Mouse (Mus musculus): Measurements from ENCODE around the gene Urb1. TPM values are rescaled to one million over a fixed set of nuclear protein-coding genes. Genes with fewer than 3 reads are reported as not detected.

Gene Urb1
- polyA plus RNA-seq (2015; fragmentation: Nextera tagmentation; extraction: Ambion mirVana) = 6.9 and 8.1 TPM in 2 replicates

- Histone ChIP-seq H3K27me3 (ENCODE audit: control insufficient read depth, insufficient read depth, low read depth, low read length) (no peaks in the 10 kb centered on the region), H3K4me1 (replicated peaks; ENCODE audit: control insufficient read depth, insufficient read depth, low read length) (peaks cover 7% of the 10 kb centered on the region), H3K4me2 (ENCODE audit: low read depth, low read length) (peak within 1 kb of the TSS; percentile 68), H3K4me3 (ENCODE audit: low read length) (peak within 1 kb of the TSS; percentile 73), H3K9me3 (ENCODE audit: control insufficient read depth, low read length) (no peaks in the 10 kb centered on the region), H3K27ac (ENCODE audit: low read length) (peak within 1 kb of the TSS; percentile 69), H3K9ac (ENCODE audit: low read length) (peak within 1 kb of the TSS; percentile 63), H3K36me3 (ENCODE audit: control insufficient read depth, insufficient read depth, low read length) (no peaks in the 10 kb centered on the region; the same call in 1 of the 2 replicates)
- ATAC-seq (ENCODE audit: low read depth) = peak; percentile 97
- WGBS = under 1% methylated on average over 47 of the region's 47 CpGs
These were observed at the start of gene Urb1 for GRCm38 (mm10) chr16:90809975-90810715. TSS of gene Urb1 (minus strand) at chr16:90810413.

GRCm38 (mm10) chr16:90858206-90858605, 48.0 kb upstream of the Urb1 start:
- Histone ChIP-seq H3K4me3 (ENCODE audit: low read length) (no peak overlapping the region), H3K4me2 (ENCODE audit: low read depth, low read length) (no peak overlapping the region), H3K27ac (ENCODE audit: low read length) (no peak overlapping the region), H3K36me3 (ENCODE audit: control insufficient read depth, insufficient read depth, low read length) (no peaks in the 10 kb centered on the region), H3K9ac (ENCODE audit: low read length) (no peak overlapping the region), H3K27me3 (ENCODE audit: control insufficient read depth, insufficient read depth, low read depth, low read length) (no peaks in the 10 kb centered on the region), H3K9me3 (ENCODE audit: control insufficient read depth, low read length) (no peaks in the 10 kb centered on the region), H3K4me1 (replicated peaks; ENCODE audit: control insufficient read depth, insufficient read depth, low read length) (no peaks in the 10 kb centered on the region)
- ATAC-seq (ENCODE audit: low read depth) = no peak
- WGBS = 68% methylated on average over 4 of the region's 4 CpGs

GRCm38 (mm10) chr16:90856552-90857200, 46.5 kb upstream of the Urb1 start:
- Histone ChIP-seq H3K4me3 (ENCODE audit: low read length) (no peak overlapping the region), H3K27ac (ENCODE audit: low read length) (no peak overlapping the region), H3K4me2 (ENCODE audit: low read depth, low read length) (no peak overlapping the region), H3K9me3 (ENCODE audit: control insufficient read depth, low read length) (no peaks in the 10 kb centered on the region), H3K9ac (ENCODE audit: low read length) (no peak overlapping the region), H3K27me3 (ENCODE audit: control insufficient read depth, insufficient read depth, low read depth, low read length) (no peaks in the 10 kb centered on the region), H3K36me3 (ENCODE audit: control insufficient read depth, insufficient read depth, low read length) (no peaks in the 10 kb centered on the region), H3K4me1 (replicated peaks; ENCODE audit: control insufficient read depth, insufficient read depth, low read length) (no peaks in the 10 kb centered on the region)
- peak; percentile 26; the same call in 1 of the 2 replicates for ATAC-seq (ENCODE audit: low read depth)
- WGBS = 61% methylated on average over 6 of the region's 6 CpGs

DNA sequence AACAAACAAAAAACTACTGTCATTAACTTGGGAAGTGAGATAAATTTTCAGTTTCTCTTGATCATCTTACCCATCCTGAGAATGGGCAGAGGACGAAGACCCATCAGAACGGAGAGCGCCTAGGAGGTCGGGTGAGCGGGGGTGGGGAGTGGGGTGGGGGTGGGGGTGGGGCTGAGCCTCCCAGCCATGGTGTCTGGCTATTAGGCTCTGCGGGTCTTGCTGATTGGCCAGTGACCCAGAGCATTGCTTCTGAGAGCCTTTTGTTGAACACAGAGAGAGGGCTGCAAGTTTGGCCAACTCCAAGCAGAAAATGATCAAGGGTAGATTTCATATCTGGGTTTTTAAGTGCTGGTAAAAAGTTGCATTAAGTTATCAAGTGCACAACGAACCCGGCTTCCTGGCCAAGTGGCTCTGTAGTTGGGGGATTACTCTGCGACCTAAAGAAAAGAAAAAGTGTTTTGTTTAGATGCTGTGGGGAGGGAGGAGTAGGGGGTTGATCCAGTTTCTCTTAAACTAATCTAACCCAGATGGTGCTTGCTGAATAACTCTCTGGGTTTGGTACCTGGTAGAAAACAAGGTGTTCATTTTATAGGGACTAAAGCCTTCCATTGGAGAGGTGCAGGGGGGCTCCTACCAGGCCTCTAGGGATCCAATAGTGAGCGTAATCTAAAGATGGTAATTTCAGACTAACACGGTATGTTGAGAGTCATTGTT, 41.6 kb upstream of the Urb1 start:
- ATAC-seq (ENCODE audit: low read depth) = no peak
- Histone ChIP-seq H3K27me3 (ENCODE audit: control insufficient read depth, insufficient read depth, low read depth, low read length) (no peaks in the 10 kb centered on the region), H3K4me2 (ENCODE audit: low read depth, low read length) (no peak overlapping the region), H3K9ac (ENCODE audit: low read length) (no peak overlapping the region), H3K9me3 (ENCODE audit: control insufficient read depth, low read length) (no peaks in the 10 kb centered on the region), H3K36me3 (ENCODE audit: control insufficient read depth, insufficient read depth, low read length) (no peaks in the 10 kb centered on the region), H3K4me3 (ENCODE audit: low read length) (no peak overlapping the region), H3K27ac (ENCODE audit: low read length) (no peak overlapping the region), H3K4me1 (replicated peaks; ENCODE audit: control insufficient read depth, insufficient read depth, low read length) (no peaks in the 10 kb centered on the region)
- WGBS = 62% methylated on average over 11 of the region's 11 CpGs

DNA sequence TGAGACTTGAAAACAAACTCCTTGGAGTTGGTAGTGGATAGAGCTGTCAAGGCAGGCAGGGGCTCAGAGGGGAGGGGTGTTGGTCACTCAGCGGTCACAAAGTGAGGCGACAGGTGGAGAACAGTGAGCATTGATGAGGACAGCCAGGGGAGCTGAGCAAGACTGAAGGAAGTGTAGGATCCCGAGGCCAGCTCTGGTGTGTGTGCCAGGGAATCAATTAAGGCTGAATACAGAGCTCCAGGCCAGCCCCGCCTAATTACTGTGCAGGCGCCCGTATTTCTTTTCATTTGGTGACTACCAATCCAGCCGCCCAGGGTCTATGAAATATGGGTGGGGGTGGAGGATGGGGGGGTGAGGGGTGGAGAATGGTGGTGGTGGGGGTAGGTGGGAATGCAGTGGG, 40.7 kb upstream of the Urb1 start:
- WGBS = 80% methylated on average over 7 of the region's 7 CpGs
- Histone ChIP-seq H3K4me2 (ENCODE audit: low read depth, low read length) (no peak overlapping the region), H3K27me3 (ENCODE audit: control insufficient read depth, insufficient read depth, low read depth, low read length) (no peaks in the 10 kb centered on the region), H3K27ac (ENCODE audit: low read length) (no peak overlapping the region), H3K4me3 (ENCODE audit: low read length) (no peak overlapping the region), H3K36me3 (ENCODE audit: control insufficient read depth, insufficient read depth, low read length) (no peaks in the 10 kb centered on the region), H3K9ac (ENCODE audit: low read length) (no peak overlapping the region), H3K4me1 (replicated peaks; ENCODE audit: control insufficient read depth, insufficient read depth, low read length) (no peaks in the 10 kb centered on the region), H3K9me3 (ENCODE audit: control insufficient read depth, low read length) (no peaks in the 10 kb centered on the region)
- ATAC-seq (ENCODE audit: low read depth) = no peak

DNA sequence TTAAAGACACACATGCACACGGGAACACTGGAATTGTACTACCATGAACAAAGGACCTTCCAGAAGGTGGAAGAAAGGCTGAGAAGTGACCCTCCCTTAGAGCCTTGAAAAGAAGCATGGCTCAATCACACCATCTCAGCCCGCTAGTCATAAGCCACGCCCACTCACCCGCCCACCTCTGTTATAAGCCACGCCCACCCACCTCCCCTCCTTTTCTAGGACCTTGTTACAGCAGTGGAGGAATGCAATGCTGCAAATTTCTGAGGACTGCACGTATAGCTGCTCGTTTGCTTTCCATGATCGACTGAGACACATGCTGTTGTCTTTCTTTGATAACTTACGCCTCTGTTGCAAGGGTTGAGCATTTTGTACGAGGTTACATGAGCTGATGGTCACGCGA, 39.0 kb upstream of the Urb1 start:
- ATAC-seq (ENCODE audit: low read depth) = peak; percentile 48; the same call in 1 of the 2 replicates
- 36% methylated on average over 12 of the region's 12 CpGs for WGBS
- H3K4me2 ChIP-seq (ENCODE audit: low read depth, low read length) = no peak overlapping the region
- no peak overlapping the region for H3K27ac ChIP-seq (ENCODE audit: low read length)
- H3K9ac ChIP-seq (ENCODE audit: low read length) = no peak overlapping the region
- H3K36me3 ChIP-seq (ENCODE audit: control insufficient read depth, insufficient read depth, low read length) = no peaks in the 10 kb centered on the region
- no peak overlapping the region for H3K4me3 ChIP-seq (ENCODE audit: low read length)
- H3K9me3 ChIP-seq (ENCODE audit: control insufficient read depth, low read length) = no peaks in the 10 kb centered on the region
- peaks cover 6% of the 10 kb centered on the region; the same call in 1 of the 2 replicates for H3K4me1 ChIP-seq (replicated peaks; ENCODE audit: control insufficient read depth, insufficient read depth, low read length)
- no peaks in the 10 kb centered on the region for H3K27me3 ChIP-seq (ENCODE audit: control insufficient read depth, insufficient read depth, low read depth, low read length)

GRCm38 (mm10) chr16:90848697-90849096, 38.5 kb upstream of the Urb1 start:
- 0 out of 2 replicates have a peak, but pooled peaks have one; percentile 11 for ATAC-seq (ENCODE audit: low read depth)
- peaks cover 6% of the 10 kb centered on the region; the same call in 1 of the 2 replicates for H3K4me1 ChIP-seq (replicated peaks; ENCODE audit: control insufficient read depth, insufficient read depth, low read length)
- H3K36me3 ChIP-seq (ENCODE audit: control insufficient read depth, insufficient read depth, low read length) = no peaks in the 10 kb centered on the region
- H3K9me3 ChIP-seq (ENCODE audit: control insufficient read depth, low read length) = no peaks in the 10 kb centered on the region
- H3K4me3 ChIP-seq (ENCODE audit: low read length) = no peak overlapping the region
- H3K27me3 ChIP-seq (ENCODE audit: control insufficient read depth, insufficient read depth, low read depth, low read length) = no peaks in the 10 kb centered on the region
- no peak overlapping the region for H3K9ac ChIP-seq (ENCODE audit: low read length)
- H3K27ac ChIP-seq (ENCODE audit: low read length) = no peak overlapping the region
- 59% methylated on average over 7 of the region's 7 CpGs for WGBS
- H3K4me2 ChIP-seq (ENCODE audit: low read depth, low read length) = no peak overlapping the region

- Histone ChIP-seq H3K27me3 (ENCODE audit: control insufficient read depth, insufficient read depth, low read depth, low read length) (no peaks in the 10 kb centered on the region), H3K9me3 (ENCODE audit: control insufficient read depth, low read length) (no peaks in the 10 kb centered on the region), H3K36me3 (ENCODE audit: control insufficient read depth, insufficient read depth, low read length) (no peaks in the 10 kb centered on the region), H3K4me3 (ENCODE audit: low read length) (no peak overlapping the region), H3K4me2 (ENCODE audit: low read depth, low read length) (no peak overlapping the region), H3K27ac (ENCODE audit: low read length) (no peak overlapping the region; the same call in 1 of the 2 replicates), H3K4me1 (replicated peaks; ENCODE audit: control insufficient read depth, insufficient read depth, low read length) (peaks cover 6% of the 10 kb centered on the region; the same call in 1 of the 2 replicates), H3K9ac (ENCODE audit: low read length) (no peak overlapping the region)
- no peak for ATAC-seq (ENCODE audit: low read depth)
- WGBS = 73% methylated on average over 13 of the region's 13 CpGs
These were observed 35.4 kb upstream of the Urb1 start for GRCm38 (mm10) chr16:90845591-90845990.

GRCm38 (mm10) chr16:90845038-90845437, 34.8 kb upstream of the Urb1 start:
- peaks cover 6% of the 10 kb centered on the region; the same call in 1 of the 2 replicates for H3K4me1 ChIP-seq (replicated peaks; ENCODE audit: control insufficient read depth, insufficient read depth, low read length)
- H3K27ac ChIP-seq (ENCODE audit: low read length) = peak overlapping the region; percentile 3; the same call in 1 of the 2 replicates
- WGBS = 54% methylated on average over 6 of the region's 6 CpGs
- H3K27me3 ChIP-seq (ENCODE audit: control insufficient read depth, insufficient read depth, low read depth, low read length) = no peaks in the 10 kb centered on the region
- no peaks in the 10 kb centered on the region for H3K36me3 ChIP-seq (ENCODE audit: control insufficient read depth, insufficient read depth, low read length)
- no peak overlapping the region for H3K9ac ChIP-seq (ENCODE audit: low read length)
- no peak overlapping the region for H3K4me2 ChIP-seq (ENCODE audit: low read depth, low read length)
- no peak overlapping the region for H3K4me3 ChIP-seq (ENCODE audit: low read length)
- peak; percentile 73 for ATAC-seq (ENCODE audit: low read depth)
- H3K9me3 ChIP-seq (ENCODE audit: control insufficient read depth, low read length) = no peaks in the 10 kb centered on the region

All from lung, embryonic 16.5 days (tissue).